Mouse (Mus musculus) forebrain, embryonic 16.5 days (tissue): ENCODE measurements at regions not wholly inside any gene's neighbourhood (a gene's known extent, or its start where the extent isn't known, plus 50 kb on each side); places are given as distances from the start of the nearest gene placed in this dataset.

Experiments
- ATAC-seq: fragments of 200-750 bp; cut with Nextera tagmentation; 2 replicates; pipeline ENCODE4 v1.8.0; 2017; ENCODE audit warnings: mild to moderate bottlenecking, moderate library complexity
- H3K27ac ChIP-seq: fragments of 300-500 bp; sonication (generic); 2 replicates; pipeline ENCODE4 v1.5.1; 2014; ENCODE audit warnings: low read length, control low read depth
- H3K27me3 ChIP-seq: fragments of 300-500 bp; sonication (generic); replicated peaks from 2 replicates; pipeline ENCODE4 v1.6.1; 2014; ENCODE audit warnings: low read length; ENCODE audit not compliant: control insufficient read depth, insufficient read depth
- H3K36me3 ChIP-seq: fragments of 300-500 bp; sonication (generic); 2 replicates; pipeline ENCODE4 v1.6.1; 2014; ENCODE audit not compliant: control insufficient read depth, insufficient read depth
- H3K4me1 ChIP-seq: fragments of 300-500 bp; sonication (generic); replicated peaks from 2 replicates; pipeline ENCODE4 v1.6.1; 2014; ENCODE audit warnings: low read length; ENCODE audit not compliant: control insufficient read depth, insufficient read depth
- H3K4me2 ChIP-seq: fragments of 300-500 bp; sonication (generic); 2 replicates; pipeline ENCODE4 v1.6.1; 2014; ENCODE audit warnings: mild to moderate bottlenecking, low read length, control low read depth
- H3K4me3 ChIP-seq: fragments of 300-500 bp; sonication (generic); replicated peaks from 2 replicates; pipeline ENCODE4 v1.5.1; 2014; ENCODE audit warnings: mild to moderate bottlenecking, low read length, control low read depth
- H3K9ac ChIP-seq: fragments of 300-500 bp; sonication (generic); replicated peaks from 2 replicates; pipeline ENCODE4 v1.6.1; 2014; ENCODE audit warnings: low read depth, low read length, control low read depth
- H3K9me3 ChIP-seq: fragments of 300-500 bp; sonication (generic); 2 replicates; pipeline ENCODE4 v1.6.1; 2016; ENCODE audit warnings: low read length; ENCODE audit not compliant: control insufficient read depth
- WGBS: fragments of 180-500 bp; shearing (Covaris S2); extraction: QIAGEN DNeasy Blood & Tissue Kit; methylation state at CpG from one replicate; pipeline ENCODE4 v1.1.7; 2014; 5-methylcytosine and 5-hydroxymethylcytosine counted together

- Histone ChIP-seq H3K4me1 (no peaks in the 10 kb centered on the region), H3K4me3 (no peak overlapping the region), H3K9me3 (no peaks in the 10 kb centered on the region), H3K36me3 (no peaks in the 10 kb centered on the region), H3K27ac (no peak overlapping the region), H3K9ac (no peak overlapping the region), H3K4me2 (no peak overlapping the region), H3K27me3 (no peaks in the 10 kb centered on the region)
- ATAC-seq: no peak
- WGBS: 55% methylated on average over 11 of the region's 11 CpGs
Measured at GRCm38 (mm10) chr8:103413589-103414575, 628.4 kb upstream of the Cdh11 start.

GRCm38 (mm10) chr8:103422313-103422973 lies 637.0 kb upstream of the Cdh11 start:
- Histone ChIP-seq H3K4me3 (no peak overlapping the region), H3K27ac (no peak overlapping the region), H3K4me2 (no peak overlapping the region), H3K9ac (no peak overlapping the region), H3K4me1 (no peaks in the 10 kb centered on the region), H3K27me3 (no peaks in the 10 kb centered on the region), H3K9me3 (no peaks in the 10 kb centered on the region), H3K36me3 (no peaks in the 10 kb centered on the region)
- 83% methylated on average over 2 of the region's 2 CpGs for whole genome bisulfite sequencing
- no peak for ATAC-seq

- no peak overlapping the region for H3K4me2 ChIP-seq
- 75% methylated on average over 1 of the region's 1 CpGs for WGBS
- no peak for ATAC-seq
- no peak overlapping the region for H3K9ac ChIP-seq
- H3K27ac ChIP-seq: no peak overlapping the region
- H3K9me3 ChIP-seq: no peaks in the 10 kb centered on the region
- no peaks in the 10 kb centered on the region for H3K27me3 ChIP-seq
- H3K4me3 ChIP-seq: no peak overlapping the region
- H3K36me3 ChIP-seq: no peaks in the 10 kb centered on the region
- no peaks in the 10 kb centered on the region for H3K4me1 ChIP-seq
Measured at GRCm38 (mm10) chr8:103425967-103426366, 640.5 kb upstream of the Cdh11 start.

DNA sequence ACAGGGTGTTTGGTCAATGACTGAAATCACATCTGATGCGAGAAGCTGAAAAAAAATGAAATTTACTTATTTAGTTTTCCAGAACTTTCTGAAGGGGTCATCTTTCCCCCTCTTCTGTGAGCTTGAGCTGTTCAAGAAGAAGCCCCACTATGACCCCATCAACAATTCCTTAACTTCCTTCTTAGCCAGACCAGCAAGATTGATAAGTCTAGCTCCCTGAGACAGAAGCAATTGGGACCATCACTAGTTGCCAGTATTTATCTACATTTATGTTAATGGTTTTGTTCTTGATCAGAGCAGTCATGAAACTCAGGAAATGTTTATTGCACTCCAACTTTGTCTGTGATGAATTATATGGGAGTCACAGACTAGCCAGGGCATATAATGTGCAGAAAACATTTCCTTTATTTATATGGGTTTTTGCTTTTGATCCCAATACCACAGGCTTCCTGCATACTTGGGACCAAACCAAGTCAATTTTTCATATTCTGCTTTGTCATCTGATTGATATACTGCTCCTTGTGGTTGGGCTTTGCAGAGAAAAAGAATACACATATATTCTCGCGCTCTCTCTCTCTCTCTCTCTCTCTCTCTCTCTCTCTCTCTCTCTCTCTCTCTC lies 645.5 kb upstream of the Cdh11 start:
- WGBS: over 99% methylated on average over 3 of the region's 3 CpGs
- no peak for ATAC-seq
- no peaks in the 10 kb centered on the region for H3K4me1 ChIP-seq

DNA sequence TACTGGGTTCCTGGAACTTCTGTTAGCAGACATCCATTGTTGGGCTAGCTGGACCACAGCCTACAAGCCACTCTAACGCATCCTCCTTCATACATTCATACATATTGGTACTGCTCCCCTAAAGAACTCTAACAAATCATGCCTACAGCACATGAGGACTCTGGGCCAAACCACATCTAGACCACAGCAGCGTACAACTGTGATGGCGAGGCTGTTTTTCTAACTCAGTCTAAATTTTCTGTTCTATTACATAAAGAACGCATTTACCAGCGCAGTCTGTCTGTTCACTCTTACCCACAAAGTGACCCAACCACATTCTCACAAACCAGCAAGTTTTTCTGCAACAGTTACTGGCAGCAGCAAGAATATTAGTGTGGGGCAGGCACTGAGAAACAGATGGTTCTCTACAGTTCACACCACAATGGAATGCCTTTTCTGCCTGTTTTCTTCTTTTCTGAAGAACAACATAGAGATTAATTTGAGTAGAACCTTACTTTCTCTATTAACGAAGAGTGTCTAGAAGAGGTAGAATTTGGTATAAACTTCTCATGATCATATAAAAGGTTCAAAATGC lies 648.2 kb upstream of the Cdh11 start:
- Histone ChIP-seq H3K9ac (no peak overlapping the region), H3K4me2 (no peak overlapping the region), H3K27ac (no peak overlapping the region), H3K36me3 (no peaks in the 10 kb centered on the region), H3K9me3 (no peaks in the 10 kb centered on the region), H3K4me3 (no peak overlapping the region), H3K4me1 (no peaks in the 10 kb centered on the region), H3K27me3 (no peaks in the 10 kb centered on the region)
- no peak for ATAC-seq
- 97% methylated on average over 6 of the region's 6 CpGs for WGBS

More for the DNA sequence above, 645.5 kb upstream of the Cdh11 start:
- Histone ChIP-seq H3K36me3 (no peaks in the 10 kb centered on the region), H3K4me2 (no peak overlapping the region), H3K27ac (no peak overlapping the region), H3K9ac (no peak overlapping the region), H3K27me3 (no peaks in the 10 kb centered on the region), H3K9me3 (no peaks in the 10 kb centered on the region), H3K4me3 (no peak overlapping the region)

- Histone ChIP-seq H3K9me3 (no peaks in the 10 kb centered on the region), H3K36me3 (no peaks in the 10 kb centered on the region), H3K4me1 (no peaks in the 10 kb centered on the region), H3K27me3 (no peaks in the 10 kb centered on the region), H3K4me3 (no peak overlapping the region), H3K27ac (no peak overlapping the region), H3K9ac (no peak overlapping the region), H3K4me2 (no peak overlapping the region)
- 88% methylated on average over 6 of the region's 6 CpGs for WGBS
- ATAC-seq: no peak
Measured at GRCm38 (mm10) chr8:103438995-103439717, 653.7 kb upstream of the Cdh11 start.

GRCm38 (mm10) chr8:103441163-103441562 lies 655.7 kb upstream of the Cdh11 start:
- no peaks in the 10 kb centered on the region for H3K4me1 ChIP-seq
- no peak overlapping the region for H3K4me3 ChIP-seq
- no peak overlapping the region for H3K4me2 ChIP-seq
- H3K9me3 ChIP-seq: no peaks in the 10 kb centered on the region
- H3K36me3 ChIP-seq: no peaks in the 10 kb centered on the region
- H3K9ac ChIP-seq: no peak overlapping the region
- H3K27me3 ChIP-seq: no peaks in the 10 kb centered on the region
- ATAC-seq: no peak
- WGBS: 71% methylated on average over 5 of the region's 5 CpGs
- H3K27ac ChIP-seq: no peak overlapping the region

DNA sequence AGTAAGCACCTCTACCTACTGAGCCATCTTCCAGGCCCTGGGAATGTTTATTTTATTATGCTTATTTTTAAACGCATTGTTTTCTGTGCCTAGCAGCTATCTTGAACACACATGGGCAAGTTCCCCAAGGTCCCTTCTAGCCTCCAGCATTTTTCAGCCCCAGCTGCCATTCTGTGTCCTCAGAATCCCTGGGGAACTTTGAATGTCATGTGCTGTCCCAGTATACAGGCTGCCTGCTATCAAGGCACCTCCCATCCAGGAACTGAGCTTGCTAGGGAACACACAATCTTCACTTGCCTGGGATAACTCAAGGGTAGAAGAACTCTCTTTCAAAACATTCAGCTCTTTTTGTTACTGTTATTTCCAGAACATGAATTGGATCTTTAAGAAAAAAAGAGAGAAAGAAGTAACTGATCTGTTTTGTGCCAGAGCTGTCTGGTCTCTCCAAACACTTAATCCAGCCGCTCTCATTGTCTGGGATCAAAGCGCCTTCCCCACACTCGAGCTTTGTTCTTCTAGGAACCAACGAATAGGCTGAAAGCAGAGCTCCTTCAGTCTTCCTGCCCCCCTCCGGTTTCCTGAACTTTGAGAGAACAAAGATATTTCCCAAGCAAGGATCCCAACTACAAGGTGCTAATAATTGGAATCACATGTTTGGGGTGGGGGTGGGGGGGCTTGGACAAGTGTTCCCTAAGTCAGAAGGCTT lies 657.1 kb upstream of the Cdh11 start:
- no peaks in the 10 kb centered on the region for H3K9me3 ChIP-seq
- H3K27ac ChIP-seq: no peak overlapping the region
- H3K4me1 ChIP-seq: no peaks in the 10 kb centered on the region
- no peak overlapping the region for H3K4me3 ChIP-seq
- no peaks in the 10 kb centered on the region for H3K36me3 ChIP-seq
- no peak overlapping the region for H3K9ac ChIP-seq
- WGBS: 14% methylated on average over 6 of the region's 6 CpGs
- no peaks in the 10 kb centered on the region for H3K27me3 ChIP-seq
- H3K4me2 ChIP-seq: no peak overlapping the region
- no peak for ATAC-seq
